ENCODE assay signal across 29 mouse cellular contexts in genomic region chr4:59879444-59879843, GRCm38 (mm10). TPM values are rescaled to one million over a fixed set of nuclear protein-coding genes. Genes with fewer than 3 reads are reported as not detected.
DNase-seq lines count a peak whose midpoint lies in the region; ATAC-seq and TF ChIP-seq lines count a peak whose summit lies in the region.
"Had no signal": no experiment of that assay in that cellular context is flagged by ENCODE, and none has a peak within 500 bp of the region (broad histone marks: within the 10 kb centered on the region; RNA-seq: fewer than 3 reads in every experiment).

No protein-coding gene starts in this region.

- H3K9ac ChIP-seq in hindbrain, postnatal 0 days (replicated peaks; ENCODE audit: low read length): no peak overlapping the region
- H3K9ac ChIP-seq in hindbrain, embryonic 12.5 days: no peak overlapping the region
- H3K9ac ChIP-seq in ES-Bruce4 (ENCODE audit: low read depth, poor library complexity, severe bottlenecking) (no peak overlapping the region), MEL (ENCODE audit: control insufficient read depth, low read depth, low read length, poor library complexity, severe bottlenecking) (no peak overlapping the region)
- H3K9ac ChIP-seq in kidney, embryonic 15.5 days: no peak overlapping the region
- H3K9ac ChIP-seq: embryonic facial prominence, embryonic 12.5 days; hindbrain, embryonic 14.5 days; intestine, embryonic 15.5 days; limb, embryonic 15.5 days; liver, embryonic 15.5 days; midbrain, embryonic 13.5 days had no signal

- peak; percentile 28 for DNase-seq in hindbrain, postnatal 0 days (ENCODE audit: low spot score)
- DNase-seq in MEL (ENCODE audit: low read depth, low spot score): peak; percentile 30
- no peak for DNase-seq in right cerebral cortex, postnatal 14 days
- DNase-seq: adrenal gland, postnatal 14 days; cerebellum, adult 8-10 months; gastrocnemius, adult 2 months; heart, adult 2 months; kidney, postnatal 4 days; spleen, adult 18-20 months; thymus, postnatal 4 days had no signal

- H3K4me3 ChIP-seq in hindbrain, postnatal 0 days (ENCODE audit: low read length): no peak overlapping the region
- H3K4me3 ChIP-seq in hindbrain, embryonic 12.5 days: no peak overlapping the region
- H3K4me3 ChIP-seq in ES-Bruce4 (ENCODE audit: low read depth, low read length): no peak overlapping the region
- H3K4me3 ChIP-seq in MEL (ENCODE audit: control insufficient read depth in 1 of 2, insufficient read depth in 1 of 2, low read depth in 2 of 2, low read length in 2 of 2): no peak overlapping the region
- no peak overlapping the region for H3K4me3 ChIP-seq in kidney, embryonic 15.5 days (replicated peaks)
- H3K4me3 ChIP-seq: embryonic facial prominence, embryonic 12.5 days; erythroblast, embryonic 14.5 days; gastrocnemius, adult 2 months; heart, adult 2 months; intestine, embryonic 15.5 days; limb, embryonic 15.5 days; liver, embryonic 15.5 days; midbrain, embryonic 13.5 days; myocyte had no signal

- no peaks in the 10 kb centered on the region for H3K79me2 ChIP-seq in MEL (ENCODE audit: control insufficient read depth, insufficient read depth, low read length, poor library complexity)

- TF ChIP-seq POLR2A in ES-Bruce4 (IDR thresholded peaks at IDR 0.05; ENCODE audit: insufficient read depth, low read length) (no peak), MEL (IDR thresholded peaks at IDR 0.05; ENCODE audit: control insufficient read depth in 1 of 2, insufficient read depth in 1 of 2, low read depth in 1 of 2, low read length in 2 of 2, poor library complexity in 1 of 2) (no peak)

- H3K27me3 ChIP-seq in hindbrain, postnatal 0 days (ENCODE audit: insufficient read depth, low read length): no peaks in the 10 kb centered on the region
- H3K27me3 ChIP-seq in hindbrain, embryonic 12.5 days: no peaks in the 10 kb centered on the region
- H3K27me3 ChIP-seq in ES-Bruce4 (ENCODE audit: control insufficient read depth, insufficient read depth, low read length, poor library complexity, severe bottlenecking) (no peaks in the 10 kb centered on the region), MEL (ENCODE audit: control insufficient read depth in 1 of 2, insufficient read depth in 2 of 2, low read length in 2 of 2) (no peaks in the 10 kb centered on the region)
- no peaks in the 10 kb centered on the region for H3K27me3 ChIP-seq in kidney, embryonic 15.5 days
- H3K27me3 ChIP-seq: embryonic facial prominence, embryonic 12.5 days; intestine, embryonic 15.5 days; limb, embryonic 15.5 days; liver, embryonic 15.5 days; midbrain, embryonic 13.5 days had no signal

- no peak for TF ChIP-seq CTCF in hindbrain, postnatal 0 days (IDR thresholded peaks at IDR 0.05; ENCODE audit: low read depth)
- no peak for TF ChIP-seq CTCF in ES-Bruce4 (IDR thresholded peaks at IDR 0.05; ENCODE audit: low read depth, low read length)
- TF ChIP-seq CTCF in MEL (IDR thresholded peaks at IDR 0.05 in 2 of 3, conservative IDR thresholded peaks at IDR 0.05 in 1 of 3; ENCODE audit: control insufficient read depth in 1 of 3, insufficient read depth in 1 of 3, low read depth in 2 of 3, low read length in 3 of 3, poor library complexity in 1 of 3, severe bottlenecking in 1 of 3): no peak

- no peak for TF ChIP-seq RAD21 in MEL (IDR thresholded peaks at IDR 0.05; ENCODE audit: low read depth, low read length)

- no peak overlapping the region for H3K27ac ChIP-seq in hindbrain, postnatal 0 days
- H3K27ac ChIP-seq in hindbrain, embryonic 12.5 days: no peak overlapping the region
- peak overlapping the region; percentile 38; the same call in 1 of the 2 replicates for H3K27ac ChIP-seq in ES-Bruce4 (ENCODE audit: insufficient read depth, low read length)
- H3K27ac ChIP-seq in MEL (ENCODE audit: control insufficient read depth, low read depth, low read length): no peak overlapping the region
- H3K27ac ChIP-seq in kidney, embryonic 15.5 days: no peak overlapping the region
- H3K27ac ChIP-seq: embryonic facial prominence, embryonic 12.5 days; gastrocnemius, adult 2 months; heart, adult 2 months; hindbrain, embryonic 14.5 days; intestine, embryonic 15.5 days; limb, embryonic 15.5 days; liver, embryonic 15.5 days; midbrain, embryonic 13.5 days had no signal

- no peaks in the 10 kb centered on the region for H3K9me3 ChIP-seq in hindbrain, postnatal 0 days (ENCODE audit: low read length)
- no peaks in the 10 kb centered on the region for H3K9me3 ChIP-seq in hindbrain, embryonic 12.5 days (replicated peaks)
- H3K9me3 ChIP-seq in ES-Bruce4 (replicated peaks; ENCODE audit: control insufficient read depth, insufficient read depth, low read length, poor library complexity, severe bottlenecking) (no peaks in the 10 kb centered on the region), MEL (replicated peaks; ENCODE audit: insufficient read depth, low read length) (no peaks in the 10 kb centered on the region)
- no peaks in the 10 kb centered on the region for H3K9me3 ChIP-seq in kidney, embryonic 15.5 days (replicated peaks)
- H3K9me3 ChIP-seq: embryonic facial prominence, embryonic 12.5 days; intestine, embryonic 15.5 days; limb, embryonic 15.5 days; liver, embryonic 15.5 days; midbrain, embryonic 13.5 days had no signal

- no peak for ATAC-seq in hindbrain, postnatal 0 days
- ATAC-seq in hindbrain, embryonic 12.5 days (ENCODE audit: low FRiP score): no peak
- ATAC-seq in granulocyte monocyte progenitor cell, adult 5-6 weeks (replicated peaks; ENCODE audit: poor library complexity, severe bottlenecking): peak; percentile 66
- no peak for ATAC-seq in kidney, embryonic 15.5 days (replicated peaks; ENCODE audit: low FRiP score)
- ATAC-seq: activated CD4-positive, CD25-positive, alpha-beta regulatory T cell, adult 4 months; forebrain, embryonic 16.5 days; intestine, embryonic 15.5 days; midbrain, embryonic 13.5 days had no signal

- TF ChIP-seq EP300 in ES-Bruce4 (IDR thresholded peaks at IDR 0.05; ENCODE audit: insufficient read depth, low read depth, low read length) (no peak), MEL (IDR thresholded peaks at IDR 0.05; ENCODE audit: low read depth in 1 of 2, low read length in 2 of 2) (no peak)

- H3K36me3 ChIP-seq in hindbrain, postnatal 0 days (ENCODE audit: insufficient read depth, low read length): peaks cover 13% of the 10 kb centered on the region; the same call in 1 of the 2 replicates
- peaks cover 34% of the 10 kb centered on the region for H3K36me3 ChIP-seq in hindbrain, embryonic 12.5 days
- peaks cover 3% of the 10 kb centered on the region; the same call in 1 of the 2 replicates for H3K36me3 ChIP-seq in ES-Bruce4 (ENCODE audit: control insufficient read depth, insufficient read depth, low read length, poor library complexity, severe bottlenecking)
- H3K36me3 ChIP-seq in MEL (ENCODE audit: control insufficient read depth in 1 of 2, insufficient read depth in 2 of 2, low read length in 2 of 2): peaks cover 0 to 2% of the 10 kb centered on the region in 2 experiments; a peak in 2 of 4 replicates
- peaks cover 33% of the 10 kb centered on the region for H3K36me3 ChIP-seq in kidney, embryonic 15.5 days
- H3K36me3 ChIP-seq: intestine, embryonic 15.5 days had no signal

- H3K4me2 ChIP-seq in hindbrain, postnatal 0 days (ENCODE audit: low read depth, low read length): no peak overlapping the region
- no peak overlapping the region for H3K4me2 ChIP-seq in hindbrain, embryonic 12.5 days (replicated peaks)
- H3K4me2 ChIP-seq in kidney, embryonic 15.5 days: no peak overlapping the region
- H3K4me2 ChIP-seq: embryonic facial prominence, embryonic 12.5 days; hindbrain, embryonic 14.5 days; intestine, embryonic 15.5 days; limb, embryonic 15.5 days; liver, embryonic 15.5 days; midbrain, embryonic 13.5 days had no signal

- H3K4me1 ChIP-seq in hindbrain, postnatal 0 days (ENCODE audit: insufficient read depth, low read length): no peaks in the 10 kb centered on the region
- no peaks in the 10 kb centered on the region for H3K4me1 ChIP-seq in hindbrain, embryonic 12.5 days
- H3K4me1 ChIP-seq in ES-Bruce4 (ENCODE audit: control insufficient read depth, insufficient read depth, low read length) (peaks cover 13% of the 10 kb centered on the region), MEL (ENCODE audit: control insufficient read depth in 1 of 2, insufficient read depth in 2 of 2, low read length in 2 of 2) (peaks cover 0 to 6% of the 10 kb centered on the region in 2 experiments; a peak in 1 of 4 replicates)
- H3K4me1 ChIP-seq in kidney, embryonic 15.5 days: no peaks in the 10 kb centered on the region
- H3K4me1 ChIP-seq: embryonic facial prominence, embryonic 12.5 days; limb, embryonic 15.5 days; midbrain, embryonic 13.5 days had no signal

- WGBS in hindbrain, postnatal 0 days: 57% methylated on average over 3 of the region's 3 CpGs
- 89% methylated on average over 3 of the region's 3 CpGs for WGBS in hindbrain, embryonic 12.5 days
- WGBS in kidney, embryonic 15.5 days: 89% methylated on average over 3 of the region's 3 CpGs

TF ChIP-seq in MEL, 35 proteins besides CTCF, POLR2A, EP300 and RAD21:
- no peak for TF ChIP-seq TCF12 (IDR thresholded peaks at IDR 0.05; ENCODE audit: low read depth, low read length)

RNA-seq across cellular contexts. Expression of gene Slc46a2, which starts 35.4 kb away (rescaled TPM):
- total RNA-seq in hindbrain, postnatal 0 days (2014; rRNA removed): not detected in 2 replicates
- polyA plus RNA-seq in hindbrain, postnatal 0 days (2015; fragmentation: Nextera tagmentation; extraction: Ambion mirVana): 0.05 TPM in 1 of 2 replicates, not detected in the other
- polyA plus RNA-seq in hindbrain, embryonic 12.5 days (2016; fragmentation: Nextera tagmentation; extraction: Ambion mirVana): 0.09 and 0.10 TPM in 2 replicates
- polyA plus RNA-seq in ES-Bruce4 (2011; ENCODE audit: insufficient read depth, insufficient read length, low read depth, missing spikeins) (not detected in 2 replicates), MEL (2012; ENCODE audit: insufficient read depth in 1 of 2, insufficient read length in 2 of 2, low read depth in 1 of 2, low replicate concordance in 2 of 2, missing spikeins in 1 of 2) (not detected)
- total RNA-seq in MEL (2012; rRNA removed): not detected in 2 replicates
- not detected in 2 replicates for total RNA-seq in granulocyte monocyte progenitor cell, adult 5-6 weeks (2014; fragmentation: Nextera tagmentation)
- total RNA-seq in granulocyte monocyte progenitor cell, adult 5-6 weeks (2017): not detected in 2 replicates
- 0.05 TPM in 1 of 2 replicates, not detected in the other for polyA plus RNA-seq in kidney, embryonic 15.5 days (2015; fragmentation: Nextera tagmentation; extraction: Ambion mirVana)
- total RNA-seq: adrenal gland, postnatal 14 days; gastrocnemius, adult 2 months; layer of hippocampus, postnatal 25 days; left cerebral cortex, postnatal 36 days; megakaryocyte, adult 5-6 weeks had no signal
- polyA plus RNA-seq: cortical plate, adult 2 months; erythroblast, embryonic 14.5 days; forebrain, embryonic 16.5 days; hindbrain, embryonic 14.5 days; intestine, embryonic 15.5 days; kidney, embryonic 14.5 days; liver, embryonic 15.5 days; midbrain, embryonic 13.5 days; myocyte had no signal
